Mouse (Mus musculus) embryo, embryonic 10.5 days (tissue): ENCODE results near the gene Alkbh2.
A peak's percentile ranks its signal among the peaks of the same experiment; 100 is the strongest.

Source experiments
- DNase-seq: peaks from one replicate; pipeline ENCODE4 v3.0.0-alpha.2; 2015; ENCODE audit warnings: low spot score

Gene Alkbh2

DNA sequence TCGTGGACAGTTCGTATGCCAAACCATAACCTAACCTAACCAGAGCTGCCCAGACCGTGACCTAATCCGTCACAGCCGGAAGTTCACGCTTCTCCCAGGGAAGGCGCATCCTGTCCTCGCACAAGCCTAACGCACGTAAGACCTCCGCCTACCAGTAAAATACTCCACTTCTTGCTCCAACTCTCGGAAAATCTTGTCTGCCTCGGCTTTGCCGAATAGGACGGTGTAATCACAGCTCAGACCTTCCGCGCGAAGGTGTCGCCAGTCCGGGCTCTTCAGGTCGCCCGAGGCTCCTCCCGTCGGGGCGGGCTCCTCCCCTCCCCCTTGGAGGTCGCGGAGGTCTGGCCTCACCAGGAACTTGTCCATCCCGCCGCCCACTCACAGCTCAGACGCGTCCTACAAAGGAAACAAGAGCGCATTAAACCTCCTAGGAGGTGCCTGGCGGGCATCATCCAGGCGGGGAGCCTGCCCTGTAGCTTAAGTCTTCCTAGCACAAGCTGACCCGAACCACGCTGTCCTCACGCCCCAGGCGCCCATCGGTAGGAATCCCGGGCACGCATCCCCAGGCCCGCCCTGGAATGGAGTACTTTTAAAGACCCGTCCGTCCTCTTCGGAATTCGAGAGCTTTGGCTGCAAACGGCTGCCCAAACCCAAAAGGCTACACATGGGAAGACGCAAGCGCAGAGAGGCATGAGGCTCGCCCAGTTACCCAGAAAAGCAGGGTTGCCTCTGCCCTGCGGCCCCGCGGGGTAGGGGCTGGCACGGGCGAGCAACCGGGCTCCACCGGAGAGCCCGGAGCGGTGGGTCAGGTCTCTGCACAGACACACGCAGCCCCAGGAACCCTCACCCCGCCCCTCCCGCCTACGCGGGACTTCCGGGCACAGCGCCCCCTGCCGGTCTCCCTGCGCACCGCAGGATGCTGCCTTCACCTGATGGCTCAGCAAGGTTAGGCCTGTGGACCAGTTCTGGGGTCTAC is at the start of gene Alkbh2:
TSS of gene Alkbh2 (minus strand) at position 845 of the 976 bp plus-strand sequence.
- peak; percentile 90 for DNase-seq

DNA sequence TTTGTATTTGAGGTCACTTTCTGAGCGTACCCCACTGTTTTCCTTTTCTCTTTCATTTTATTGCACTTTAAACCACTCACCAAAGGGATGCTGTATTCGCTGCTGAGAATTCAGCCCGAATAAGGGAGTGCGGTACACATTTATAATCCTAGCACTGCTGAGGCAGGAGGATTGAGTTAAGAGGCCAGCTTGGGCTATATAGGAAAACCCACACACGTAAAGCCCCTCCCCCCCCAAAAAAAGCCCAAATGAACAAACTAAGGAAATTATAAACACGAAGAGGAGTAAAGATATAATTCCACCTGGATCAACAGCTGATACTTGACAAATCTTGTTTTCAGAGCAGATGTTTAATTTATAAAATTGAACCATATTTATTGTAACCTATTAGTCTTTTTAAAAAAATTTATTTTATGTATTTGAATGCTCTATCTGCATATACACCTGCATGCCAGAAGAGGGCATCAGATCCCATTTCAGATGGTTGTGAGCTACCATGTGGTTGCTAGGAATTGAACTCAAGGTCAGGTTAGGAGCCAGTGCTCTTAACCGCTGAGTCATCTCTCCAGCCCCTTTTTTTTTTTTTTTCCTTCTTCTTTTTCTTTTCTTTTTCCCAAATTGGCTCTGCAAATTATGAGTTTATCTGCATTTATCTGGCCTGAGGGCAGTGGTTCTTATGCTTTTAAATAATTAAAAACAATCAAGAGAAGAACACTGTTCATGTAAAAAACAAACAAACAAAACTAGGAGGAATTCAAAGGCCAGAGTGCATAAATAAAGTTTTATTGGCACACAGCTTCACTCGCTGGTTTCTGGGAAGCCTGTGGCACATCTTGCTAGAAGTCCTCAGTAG is 48.8 kb upstream of the Alkbh2 start:
- DNase-seq = no peak

DNA sequence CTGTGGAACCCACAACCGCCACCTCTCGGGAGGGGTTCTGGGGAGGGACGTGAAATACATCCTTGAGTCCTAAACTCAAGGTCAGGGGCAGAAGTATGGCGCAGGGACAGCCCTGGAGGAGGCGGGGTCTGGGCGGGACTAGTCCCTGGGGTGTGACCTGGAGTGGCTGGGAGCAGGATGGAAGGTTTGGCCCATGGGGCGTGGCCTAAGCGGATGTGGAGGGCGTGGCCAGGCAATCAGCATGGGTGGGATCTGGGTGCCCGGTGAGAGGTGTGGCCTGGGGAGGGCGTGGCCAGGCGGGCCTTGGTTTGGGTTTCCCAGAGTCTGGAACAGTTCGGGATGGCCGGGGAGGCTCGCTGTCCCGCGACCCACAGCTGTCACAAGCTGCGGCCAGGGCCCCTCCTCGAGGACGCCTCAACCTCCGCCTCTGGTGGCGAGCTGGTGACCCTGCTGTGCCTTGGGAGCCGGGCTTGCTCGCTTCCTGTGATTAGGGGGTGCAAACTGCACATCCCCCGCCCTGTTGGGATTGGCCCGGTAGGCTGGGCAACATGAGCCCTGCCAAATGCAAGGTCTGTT is 47.7 kb upstream of the Alkbh2 start:
- DNase-seq = peak; percentile 97

GRCm38 (mm10) chr5:114174639-114175038 is 46.6 kb upstream of the Alkbh2 start:
- peak; percentile 88 for DNase-seq

GRCm38 (mm10) chr5:114173877-114174581 is 46.0 kb upstream of the Alkbh2 start:
- no peak for DNase-seq

DNA sequence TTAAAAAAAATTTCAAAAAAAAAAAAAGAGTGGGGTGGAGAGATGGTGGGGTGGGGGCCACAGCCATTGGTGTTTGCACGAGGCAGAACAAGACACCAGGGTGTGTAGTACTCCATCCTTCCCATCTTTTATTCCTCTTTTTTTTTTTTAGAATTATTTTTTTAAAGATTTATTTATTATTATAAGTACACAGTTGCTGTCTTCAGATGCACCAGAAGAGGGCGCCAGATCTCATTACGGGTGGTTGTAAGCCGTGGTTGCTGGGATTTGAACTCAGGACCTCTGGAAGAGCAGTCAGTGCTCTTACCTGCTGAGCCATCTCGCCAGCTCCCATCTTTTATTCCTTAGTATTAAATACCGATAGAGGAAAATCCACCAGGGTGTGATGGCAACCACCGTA is 45.4 kb upstream of the Alkbh2 start:
- DNase-seq = no peak

- no peak for DNase-seq
Measured at GRCm38 (mm10) chr5:114172936-114173335, 44.9 kb upstream of the Alkbh2 start.

GRCm38 (mm10) chr5:114170345-114170744 is 42.3 kb upstream of the Alkbh2 start:
- no peak for DNase-seq

DNA sequence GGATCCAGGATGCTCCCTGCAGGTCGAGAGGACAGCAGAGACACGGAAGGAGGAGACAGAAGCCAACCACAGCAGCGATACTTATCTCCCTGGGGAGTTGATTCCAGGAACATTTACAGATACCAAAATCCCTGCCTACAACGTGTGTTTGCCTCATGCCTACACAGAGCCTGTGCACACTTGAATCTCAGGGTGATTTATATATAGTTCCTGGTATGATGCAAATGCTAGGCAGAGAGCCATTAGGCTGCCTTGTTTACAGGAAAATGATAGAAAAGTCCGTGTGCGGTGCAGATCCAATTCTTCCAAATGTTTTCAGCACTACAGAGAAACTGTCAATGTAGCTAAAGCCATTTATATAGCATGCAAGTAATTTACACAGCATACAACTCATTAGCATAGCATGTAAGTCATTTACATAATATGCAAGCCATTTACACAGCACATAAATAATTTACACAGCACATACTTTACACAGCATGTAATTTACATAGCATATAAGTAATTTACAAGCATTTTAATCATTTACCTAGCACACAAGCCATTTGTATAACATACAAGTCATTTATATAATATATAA is 35.2 kb upstream of the Alkbh2 start:
- DNase-seq = no peak

DNA sequence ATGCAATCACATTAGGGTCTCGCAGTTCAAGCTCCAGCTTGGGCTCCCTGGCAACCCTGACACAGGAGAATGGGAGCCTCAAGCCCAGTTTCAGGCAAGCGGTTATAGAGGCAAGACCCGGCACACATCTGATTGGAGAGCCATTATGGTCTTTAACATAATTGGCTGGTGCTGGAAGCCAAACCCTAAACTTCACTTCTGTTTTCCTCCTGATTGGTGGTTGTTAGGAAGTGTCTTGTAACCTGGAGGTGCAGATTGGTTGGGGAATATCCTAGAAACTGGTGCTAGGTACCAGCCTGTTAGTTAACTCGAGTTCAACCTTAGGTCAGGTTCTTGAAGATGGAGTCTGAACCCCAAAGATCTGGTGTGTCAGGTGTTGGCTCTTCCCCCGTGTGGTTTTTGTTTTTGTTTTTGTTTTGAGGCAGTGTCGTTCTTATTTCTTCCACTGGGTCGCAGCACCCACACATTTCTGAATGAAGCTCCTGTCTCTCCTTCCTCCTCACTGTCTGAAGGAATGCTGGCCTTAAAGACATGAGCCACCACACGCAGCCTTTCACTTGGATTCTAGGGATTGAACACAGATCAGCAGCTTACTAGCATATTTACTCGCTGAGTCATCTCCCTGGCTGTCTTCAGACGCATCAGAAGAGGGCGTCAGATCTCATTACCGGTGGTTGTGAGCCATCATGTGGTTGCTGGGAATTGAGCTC is 34.2 kb upstream of the Alkbh2 start:
- DNase-seq = no peak

GRCm38 (mm10) chr5:114161424-114161823 is 33.4 kb upstream of the Alkbh2 start:
- DNase-seq = no peak

- DNase-seq = no peak
Measured at GRCm38 (mm10) chr5:114157236-114157635, 29.2 kb upstream of the Alkbh2 start.

- DNase-seq = no peak
Measured at GRCm38 (mm10) chr5:114155168-114155933, 27.3 kb upstream of the Alkbh2 start.

DNA sequence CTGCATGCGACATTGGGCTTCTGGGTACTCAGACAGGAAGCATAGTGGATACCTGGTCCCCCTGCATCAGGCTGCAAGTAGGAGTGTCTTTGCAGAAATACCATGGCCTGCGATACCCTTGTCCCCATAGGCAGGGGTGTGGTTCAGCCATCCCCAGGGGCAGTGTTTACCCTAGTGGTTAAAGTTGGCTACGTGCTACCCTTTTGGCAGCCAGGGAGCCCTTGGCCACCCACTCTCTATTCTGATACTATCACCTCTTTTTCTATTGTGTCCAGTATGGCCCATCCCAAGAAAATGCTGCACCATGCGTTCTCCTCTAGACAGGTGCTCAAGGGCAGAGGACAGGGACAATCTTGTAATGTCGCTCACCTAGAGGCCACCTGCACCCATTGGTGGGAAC is 26.7 kb upstream of the Alkbh2 start:
- DNase-seq = no peak

- DNase-seq = peak; percentile 75
Measured at GRCm38 (mm10) chr5:114153490-114153889, 25.5 kb upstream of the Alkbh2 start.

GRCm38 (mm10) chr5:114152359-114153092 is 24.5 kb upstream of the Alkbh2 start:
- DNase-seq = no peak

DNA sequence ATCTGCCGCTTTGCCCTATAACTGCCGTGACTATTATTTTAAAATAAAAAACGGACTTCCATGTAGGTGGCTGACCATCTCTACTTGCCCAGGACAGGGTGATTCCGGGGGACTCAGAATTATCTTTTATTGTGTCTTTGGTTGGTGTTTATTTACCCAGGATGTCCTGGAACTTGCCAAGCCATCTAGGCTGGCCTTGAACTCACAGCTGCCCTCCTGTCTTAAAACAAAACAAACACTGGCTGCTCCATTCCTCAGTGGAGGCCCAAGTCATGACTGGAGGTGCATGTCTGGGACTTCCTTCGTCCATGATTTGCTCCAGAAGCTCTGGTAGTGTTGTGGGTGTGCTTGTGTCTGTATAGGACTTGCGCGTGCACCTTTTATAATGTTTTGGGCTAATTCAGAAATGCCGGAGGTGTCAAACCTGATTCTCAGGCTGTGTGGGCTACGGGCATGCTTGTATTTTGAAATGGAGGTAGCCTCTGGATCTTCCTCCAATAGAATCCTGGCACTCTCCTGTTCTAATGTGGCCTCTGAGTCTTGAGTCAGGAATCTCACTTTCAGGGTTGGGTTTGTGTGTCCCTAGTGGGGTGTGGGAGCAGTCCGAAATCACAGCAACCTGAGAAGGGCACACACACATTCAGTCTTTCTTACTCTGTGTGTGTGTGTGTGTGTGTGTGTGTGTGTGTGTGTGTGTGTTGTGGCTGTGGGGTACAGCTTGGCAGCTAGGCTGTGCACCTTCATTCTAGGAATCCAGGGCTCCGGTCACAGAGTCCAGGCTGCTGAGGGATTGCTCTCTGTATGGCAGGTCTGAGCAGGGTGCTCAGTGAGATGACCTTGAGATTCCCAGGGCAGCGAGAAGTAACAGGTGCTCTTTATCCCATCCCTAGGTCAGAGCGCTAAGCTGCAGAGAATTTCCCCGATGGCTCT is 19.3 kb upstream of the Alkbh2 start:
- no peak for DNase-seq
